Mouse (Mus musculus): ENCODE data around the gene Agtpbp1. TPM values are rescaled to one million over a fixed set of nuclear protein-coding genes. Genes with fewer than 3 reads are reported as not detected.
"Not testable (repeated sequence)": the region's sequence is repeated elsewhere in the genome, so short reads cannot be mapped to it uniquely, and the experiment has no call there.

Gene Agtpbp1
- polyA plus RNA-seq, 1 experiment = 19.2 TPM

DNA sequence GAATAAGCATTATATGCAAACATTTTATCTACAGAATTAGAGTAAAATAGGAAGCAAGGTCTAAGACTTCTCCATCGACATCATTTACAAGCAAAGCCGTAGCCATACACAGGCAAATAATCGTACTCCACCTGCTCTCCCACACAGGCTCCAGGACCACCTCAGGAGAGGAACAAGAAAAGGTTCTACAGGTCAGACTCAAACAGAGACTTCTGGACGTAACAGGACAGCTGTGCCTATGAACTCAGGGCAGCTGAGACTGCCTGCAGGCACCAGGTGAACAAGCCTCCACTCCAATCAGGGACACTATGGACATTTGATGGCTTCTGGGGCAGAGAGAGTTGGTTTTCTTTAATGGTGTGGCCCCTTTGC is 103.6 kb downstream of the Agtpbp1 start:
- no peak for DNase-seq (ENCODE audit: low spot score)

DNA sequence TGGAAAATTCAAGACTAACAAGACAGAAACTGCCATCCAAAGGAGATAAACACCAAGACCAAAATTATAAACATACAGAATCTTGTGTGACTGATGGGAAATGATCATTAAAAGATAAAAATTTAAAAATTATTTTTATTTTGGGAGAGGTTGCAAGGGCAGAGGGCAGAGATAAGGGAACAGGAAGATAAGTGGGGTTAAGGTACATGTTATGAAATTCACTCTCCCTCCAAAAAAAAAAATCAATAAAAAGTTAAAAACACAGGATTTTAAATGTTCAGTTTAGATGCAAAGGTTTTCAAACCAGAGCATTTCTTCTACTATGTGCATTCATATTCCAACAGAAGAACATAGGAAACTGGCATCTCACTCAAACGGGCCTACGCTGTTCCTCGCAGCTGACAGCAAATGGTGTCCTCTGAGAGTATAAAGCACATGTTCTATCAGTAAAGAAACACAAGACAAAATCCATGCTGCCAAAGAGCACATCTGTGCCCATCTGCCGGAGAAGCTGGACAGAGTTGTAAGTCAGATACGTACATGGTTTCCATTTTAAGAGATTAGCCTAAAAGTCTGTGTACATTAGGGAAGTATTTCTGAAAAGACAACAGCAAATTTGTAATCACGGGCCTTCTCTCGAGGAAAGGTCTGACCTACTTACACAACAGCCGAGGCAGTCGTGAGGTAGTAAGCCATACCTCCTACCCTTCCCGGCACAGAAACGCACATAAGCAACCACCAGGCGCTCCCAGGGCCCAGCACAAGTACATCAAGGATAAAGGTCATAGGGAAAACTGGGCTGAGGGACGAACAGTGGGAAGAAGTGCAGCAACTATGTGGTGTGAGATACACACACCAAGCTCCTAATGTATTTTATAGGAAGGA is 104.2 kb downstream of the Agtpbp1 start:
- DNase-seq (ENCODE audit: low spot score) = no peak

DNA sequence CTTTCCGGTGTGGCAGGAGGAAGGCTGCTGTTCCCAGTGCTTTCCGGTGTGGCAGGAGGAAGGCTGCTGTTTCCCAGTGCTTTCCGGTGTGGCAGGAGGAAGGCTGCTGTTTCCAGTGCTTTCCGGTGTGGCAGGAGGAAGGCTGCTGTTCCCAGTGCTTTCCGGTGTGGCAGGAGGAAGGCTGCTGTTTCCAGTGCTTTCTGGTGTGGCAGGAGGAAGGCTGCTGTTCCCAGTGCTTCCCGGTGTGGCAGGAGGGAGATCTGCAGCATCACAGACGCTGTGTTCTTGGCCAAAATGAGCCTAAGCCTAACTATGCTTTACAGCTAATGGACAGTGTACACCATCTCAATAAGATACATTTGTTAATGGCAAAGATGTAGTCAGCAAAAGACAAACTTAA is 107.1 kb downstream of the Agtpbp1 start:
- DNase-seq (ENCODE audit: low spot score) = not testable (repeated sequence)

DNA sequence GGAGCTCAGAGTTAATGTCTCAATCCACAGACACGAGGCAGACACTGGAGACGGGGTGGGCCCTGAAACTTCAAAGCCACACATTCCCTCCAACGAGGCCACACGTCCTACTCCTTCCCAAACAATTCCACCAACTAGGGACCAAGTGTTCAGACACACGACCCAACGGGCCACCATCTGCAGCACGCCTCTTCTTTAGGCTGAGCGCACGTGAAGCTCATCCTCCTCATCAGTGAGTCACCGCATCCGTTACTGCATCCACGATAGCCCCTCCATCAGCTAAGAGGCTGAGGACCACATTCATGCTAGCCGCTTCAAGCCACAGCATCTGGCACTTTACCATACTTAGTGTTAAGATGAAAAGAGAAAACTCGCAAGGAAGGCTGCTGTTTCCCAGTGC is 107.6 kb downstream of the Agtpbp1 start:
- no peak for DNase-seq (ENCODE audit: low spot score)

DNA sequence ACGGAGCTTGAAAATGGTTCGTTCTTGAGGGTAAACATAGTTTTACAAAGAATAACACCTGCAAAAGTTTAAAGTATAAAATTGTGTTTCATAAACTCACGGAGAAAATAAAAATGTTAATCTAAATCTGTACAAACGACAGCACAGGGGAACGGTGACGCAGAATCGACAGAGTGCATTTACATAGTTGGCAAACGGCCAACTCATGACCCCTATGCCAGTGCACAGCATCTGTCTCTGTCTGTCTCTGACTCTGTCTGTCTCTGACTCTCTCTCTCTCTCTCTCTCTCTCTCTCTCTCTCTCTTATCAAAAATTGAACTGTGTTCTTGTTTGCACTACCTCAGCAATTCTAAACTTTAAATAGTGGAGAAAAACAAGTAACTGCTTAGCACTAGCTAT is 110.1 kb downstream of the Agtpbp1 start:
- no peak for DNase-seq (ENCODE audit: low spot score)

DNA sequence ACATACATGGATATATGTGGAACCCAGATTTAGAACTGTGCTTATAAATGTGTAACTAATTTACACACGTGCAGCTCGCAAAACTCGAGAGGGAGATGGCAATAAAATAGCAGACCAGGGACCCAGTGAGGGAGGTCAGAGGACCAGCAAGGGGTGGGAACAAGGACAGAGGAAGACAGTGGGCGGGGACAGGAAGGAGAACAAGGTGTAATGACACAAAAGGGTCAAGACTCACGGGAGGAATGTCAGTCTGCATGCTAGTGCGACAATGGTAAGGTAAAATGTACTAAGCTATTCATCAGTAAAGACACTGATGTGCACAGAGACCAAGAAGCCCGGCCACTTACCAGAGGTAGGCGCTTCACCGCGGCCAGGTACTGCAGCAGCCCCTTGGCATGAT is 111.7 kb downstream of the Agtpbp1 start:
- no peak for DNase-seq (ENCODE audit: low spot score)

DNA sequence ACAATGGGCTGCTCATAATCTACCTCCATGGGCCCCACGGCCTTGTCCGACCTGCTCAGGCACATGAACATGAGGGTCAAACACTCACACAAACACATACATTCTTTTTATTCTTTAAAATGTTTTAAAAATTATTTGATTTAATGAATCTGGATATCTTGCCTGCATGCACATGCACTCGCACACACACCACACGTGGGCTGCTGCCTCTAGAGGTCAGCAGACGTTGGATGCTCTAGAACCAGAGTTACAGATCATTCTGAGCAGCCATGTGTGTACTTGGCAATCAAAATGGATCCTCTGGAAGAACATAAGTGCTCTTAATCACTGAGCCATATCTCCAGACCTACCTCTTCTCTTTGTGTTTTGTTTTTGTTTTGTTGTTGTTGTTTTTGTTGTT is 112.8 kb downstream of the Agtpbp1 start:
- no peak for DNase-seq (ENCODE audit: low spot score)

DNA sequence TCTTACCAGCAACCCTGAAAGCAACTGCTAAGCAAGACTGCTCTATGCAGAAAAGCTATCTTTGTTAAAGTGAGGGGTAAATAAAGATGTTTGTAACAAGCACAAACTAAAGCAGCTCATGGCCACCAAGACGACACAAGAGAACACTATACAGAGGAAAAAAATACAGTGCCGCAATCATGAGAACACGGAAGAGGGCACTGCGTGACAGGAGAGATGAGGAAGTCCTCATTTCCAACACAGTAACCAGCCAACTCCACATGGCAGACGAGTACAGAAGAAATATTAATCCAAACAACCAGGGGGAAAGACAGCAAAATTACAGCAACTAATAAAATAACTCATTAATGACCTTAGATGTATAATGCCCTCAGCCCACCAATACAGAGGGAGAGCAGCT is 115.3 kb downstream of the Agtpbp1 start:
- no peak for DNase-seq (ENCODE audit: low spot score)

DNA sequence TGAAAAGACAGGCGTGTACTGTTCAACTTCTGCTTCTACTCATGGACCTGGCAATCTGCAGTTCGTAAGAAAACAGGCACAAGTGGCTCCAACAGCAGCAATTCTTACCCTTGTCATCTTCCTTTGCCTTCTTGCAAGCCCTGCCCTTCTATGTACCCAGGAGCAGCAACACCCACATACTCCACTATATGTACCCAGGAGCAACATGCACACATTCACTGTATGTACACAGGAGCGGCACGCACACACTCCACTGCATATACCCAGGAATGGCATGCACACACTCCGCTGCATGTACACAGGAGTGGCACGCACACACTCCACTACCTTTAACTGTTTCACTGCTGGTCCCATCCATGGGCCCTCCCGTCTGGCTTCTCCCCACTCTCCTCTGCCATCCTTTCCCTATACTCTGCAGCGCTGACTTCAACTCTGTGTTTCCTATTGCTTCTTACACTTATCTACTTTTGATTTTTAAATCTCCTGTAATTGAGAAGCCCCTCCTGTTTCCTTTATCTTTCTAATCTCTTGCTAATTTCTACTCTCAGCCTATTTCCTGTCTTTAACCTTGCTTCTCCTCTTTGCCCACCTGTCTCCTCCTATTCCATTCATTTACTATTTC is 116.7 kb downstream of the Agtpbp1 start:
- DNase-seq (ENCODE audit: low spot score) = no peak

DNA sequence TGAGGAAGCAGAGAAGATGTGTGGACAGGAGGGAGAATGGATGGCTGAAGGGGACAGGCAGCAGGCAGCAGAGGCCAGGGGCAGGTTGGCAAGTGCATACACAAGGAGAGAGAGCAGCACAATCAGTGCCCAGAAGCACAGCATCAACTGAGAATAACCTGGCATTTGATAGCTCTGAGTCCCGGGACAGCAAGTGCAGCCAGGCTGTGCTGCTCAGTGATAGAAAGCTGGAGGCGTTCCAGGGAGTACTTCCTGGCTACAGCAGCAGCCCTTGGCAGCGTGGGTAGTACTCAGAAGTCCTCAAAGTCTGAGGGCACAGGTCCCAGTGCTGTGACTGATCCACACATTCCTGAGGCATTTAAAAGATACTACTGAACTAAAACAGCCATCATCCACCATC is 117.4 kb downstream of the Agtpbp1 start:
- no peak for DNase-seq (ENCODE audit: low spot score)

DNA sequence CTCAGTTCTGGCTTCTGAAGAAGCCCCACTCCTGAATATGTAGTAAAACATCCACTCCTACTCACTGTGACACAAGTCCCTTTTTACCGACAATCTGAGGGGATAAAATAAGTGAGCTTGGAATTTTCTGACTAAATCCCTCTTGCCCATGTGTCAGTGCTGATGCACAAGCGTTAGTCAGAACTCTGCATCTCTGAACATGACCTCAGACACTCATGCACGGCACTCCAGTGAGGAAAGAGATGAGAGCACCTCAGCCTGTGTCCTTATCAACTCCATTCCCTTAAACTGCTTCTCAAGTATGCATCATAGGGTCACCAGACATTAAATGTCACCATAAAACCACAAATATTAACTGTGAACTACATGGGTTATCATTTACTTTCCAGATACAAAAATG is 124.1 kb downstream of the Agtpbp1 start:
- no peak for DNase-seq (ENCODE audit: low spot score)

DNA sequence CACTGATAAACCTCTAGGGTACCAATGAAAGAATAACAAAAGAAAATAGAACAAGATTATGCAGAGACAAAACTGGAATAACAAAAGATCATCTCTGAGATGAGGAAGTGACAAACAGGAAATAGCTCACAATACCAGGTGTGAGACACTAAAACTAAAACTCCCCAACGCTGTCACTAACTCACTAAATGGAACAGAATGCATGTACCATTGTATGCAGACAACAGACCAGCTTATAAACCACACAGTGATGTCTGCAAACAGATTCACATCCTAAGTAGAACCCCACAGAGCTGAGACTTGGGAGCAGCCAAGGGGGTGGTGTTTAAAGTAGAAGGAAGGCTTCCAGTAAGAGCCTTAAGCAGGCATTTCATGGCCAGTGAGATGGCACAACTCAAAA is 128.8 kb downstream of the Agtpbp1 start:
- DNase-seq (ENCODE audit: low spot score) = no peak

DNA sequence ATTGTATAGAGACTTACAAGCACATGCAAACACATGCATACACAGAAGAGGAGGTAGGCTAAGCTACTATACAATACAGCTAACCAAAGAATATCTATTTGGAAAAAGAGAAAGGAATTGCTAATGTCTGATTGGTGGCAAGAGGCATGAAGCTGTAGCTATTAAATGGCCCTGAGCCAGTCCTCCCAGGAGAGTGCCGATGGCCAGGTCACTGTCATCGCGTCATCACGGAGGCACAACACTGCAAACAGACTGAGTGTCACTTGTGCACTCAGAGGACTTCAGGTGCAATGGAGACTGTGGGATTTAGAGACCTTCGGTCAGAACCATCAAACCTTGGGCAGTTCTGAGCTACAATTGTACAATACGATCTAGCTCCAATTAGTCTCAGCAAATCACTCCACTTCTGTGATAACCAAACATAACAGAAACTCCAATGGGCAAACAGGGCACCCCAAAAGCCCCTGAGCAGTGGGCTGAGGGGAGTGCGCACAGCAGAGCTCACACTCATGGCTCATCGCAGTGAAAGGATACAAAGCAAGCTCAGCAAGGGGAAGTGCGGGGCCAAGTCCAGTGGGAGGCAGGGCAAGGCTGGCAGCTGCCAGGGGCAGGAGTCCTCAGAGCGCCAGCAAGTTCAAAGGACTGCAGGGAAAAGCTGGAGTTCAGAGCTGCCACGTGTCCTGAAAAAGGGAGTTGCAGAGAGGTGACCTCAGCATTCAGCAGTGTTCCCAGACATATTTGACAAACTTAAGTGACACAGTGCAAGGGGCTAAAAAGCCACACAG is 130.8 kb downstream of the Agtpbp1 start:
- DNase-seq (ENCODE audit: low spot score) = no peak

DNA sequence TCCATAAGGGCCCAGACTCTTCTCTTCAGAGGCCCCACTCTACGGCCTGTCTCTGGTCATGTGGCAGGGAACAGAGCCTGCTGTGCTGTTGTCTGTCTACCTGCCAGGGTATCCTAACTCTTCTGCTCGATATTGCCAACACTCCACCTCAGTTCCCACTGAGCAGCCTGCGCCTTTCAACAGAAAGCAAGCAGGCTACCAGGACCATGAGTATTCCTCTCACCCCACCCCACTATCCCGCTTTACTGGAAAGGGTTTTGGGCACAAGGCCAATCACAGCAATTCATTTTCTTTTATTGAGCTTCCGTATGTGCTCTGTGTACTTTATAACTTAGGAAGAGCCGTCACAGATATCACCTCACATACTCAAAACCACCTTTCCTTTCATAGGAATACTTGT is 131.4 kb downstream of the Agtpbp1 start:
- DNase-seq (ENCODE audit: low spot score) = no peak

DNA sequence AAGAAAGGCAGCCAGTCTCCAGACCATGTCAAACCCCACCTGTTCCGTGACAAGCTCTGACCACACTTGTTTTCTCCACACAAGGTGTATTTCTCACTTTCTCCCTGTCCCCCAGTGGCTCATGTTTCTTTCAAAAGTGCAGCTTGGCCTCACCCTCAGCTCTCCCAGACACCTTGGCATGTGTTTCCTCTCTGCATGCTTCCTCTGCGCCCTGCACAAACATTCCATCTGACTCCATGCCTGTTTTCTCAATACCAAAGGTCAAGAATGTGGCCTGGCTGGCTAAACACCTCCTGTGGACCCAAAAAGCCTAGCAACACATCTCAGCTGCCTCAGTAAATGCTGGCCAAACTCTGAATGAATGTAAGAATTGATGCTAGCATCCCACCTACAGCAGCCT is 132.0 kb downstream of the Agtpbp1 start:
- DNase-seq (ENCODE audit: low spot score) = no peak

DNA sequence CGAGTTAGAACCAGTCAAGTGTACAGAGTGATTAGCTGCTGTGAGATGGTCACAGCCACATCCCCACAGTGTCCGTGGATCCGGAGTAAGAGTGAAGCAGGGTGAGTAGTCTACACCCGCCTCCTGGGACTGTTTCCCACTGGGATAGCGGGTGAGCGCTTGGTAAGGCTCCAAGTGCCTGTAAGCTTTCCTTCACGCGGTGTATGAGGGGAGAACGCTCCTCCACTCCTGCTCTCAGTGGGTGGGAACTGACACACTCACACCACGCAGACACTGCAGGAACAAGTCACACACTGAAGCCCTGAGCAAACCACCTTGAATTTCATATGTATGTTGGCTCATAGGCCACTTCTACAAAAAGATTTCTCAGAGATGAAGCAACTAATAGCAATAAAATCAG is 134.2 kb downstream of the Agtpbp1 start:
- no peak for DNase-seq (ENCODE audit: low spot score)

DNA sequence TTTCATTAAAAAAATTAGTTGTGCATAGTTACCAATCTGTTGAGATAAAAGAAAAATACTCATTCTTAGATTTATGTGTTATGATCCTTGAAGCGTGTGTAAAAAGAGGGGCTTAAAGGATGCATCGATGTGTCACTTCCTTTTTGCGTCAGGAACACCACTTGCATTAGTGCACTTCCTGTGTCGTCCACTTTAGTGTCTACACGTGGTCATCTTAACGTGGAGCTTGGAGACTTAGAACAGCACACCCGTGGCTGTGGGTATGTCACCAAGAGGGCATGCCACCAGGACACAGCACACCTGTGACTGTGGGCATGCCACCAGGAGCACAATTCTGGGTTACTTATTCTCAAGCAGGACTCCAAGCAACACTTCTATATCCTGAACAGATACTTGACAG is 137.9 kb downstream of the Agtpbp1 start:
- no peak for DNase-seq (ENCODE audit: low spot score)

DNA sequence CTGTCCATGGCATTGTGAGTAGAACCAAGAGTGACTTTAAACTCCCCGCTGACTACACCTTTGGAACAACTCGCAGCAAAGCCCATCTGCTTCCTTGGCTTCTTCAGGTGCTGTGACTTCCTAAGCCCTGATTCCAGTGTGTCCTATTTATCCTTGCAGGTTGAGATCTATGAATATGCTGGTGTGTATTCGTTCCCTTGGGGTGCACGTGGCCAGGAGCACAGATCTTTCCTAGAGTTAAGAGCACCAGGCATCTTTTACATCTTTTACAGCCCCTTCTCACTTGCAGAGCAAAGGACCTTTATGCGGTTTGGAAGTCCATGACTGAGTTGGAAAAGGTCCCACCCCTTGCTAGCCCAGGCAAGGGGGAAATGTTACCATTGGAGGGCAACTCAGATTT is 139.8 kb downstream of the Agtpbp1 start:
- no peak for DNase-seq (ENCODE audit: low spot score)

DNA sequence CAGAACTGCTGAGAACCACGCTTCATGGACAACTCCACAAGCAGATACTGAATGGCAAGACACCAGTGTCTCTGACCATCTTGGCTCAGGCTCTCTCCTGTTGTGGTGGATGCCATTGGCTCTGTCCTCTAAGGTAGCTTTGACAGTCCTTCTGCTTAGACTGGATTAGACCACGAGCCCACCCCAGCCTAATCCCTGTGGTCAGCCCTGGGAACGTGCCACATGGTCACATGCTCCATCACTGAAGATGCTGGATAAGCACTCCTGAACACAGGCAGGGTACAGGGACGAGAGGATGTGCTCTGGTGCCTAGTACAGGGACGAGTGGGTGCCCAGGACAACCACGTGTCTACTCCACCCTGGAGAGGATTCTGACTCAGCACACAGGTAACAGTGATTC is 140.7 kb downstream of the Agtpbp1 start:
- DNase-seq (ENCODE audit: low spot score) = no peak

DNA sequence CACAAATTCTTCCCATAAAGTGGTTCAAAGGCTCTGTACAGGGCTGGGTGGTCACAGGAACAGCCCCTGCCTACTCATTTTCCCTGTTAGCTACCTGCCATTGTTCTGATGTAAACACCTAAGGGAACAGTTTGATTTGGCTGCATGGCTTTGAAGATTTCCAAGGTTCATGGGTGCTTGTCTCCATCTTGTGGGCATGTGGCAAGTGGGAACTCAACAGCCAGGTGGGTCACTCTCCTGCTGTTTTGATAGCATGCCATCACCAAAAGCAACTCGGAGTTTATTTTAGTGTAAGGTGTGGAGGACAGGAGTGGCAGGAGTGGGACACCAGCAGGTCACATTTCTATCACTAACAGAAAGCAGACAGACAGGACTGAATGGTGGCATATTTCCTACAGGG is 145.3 kb downstream of the Agtpbp1 start:
- DNase-seq (ENCODE audit: low spot score) = no peak

DNA sequence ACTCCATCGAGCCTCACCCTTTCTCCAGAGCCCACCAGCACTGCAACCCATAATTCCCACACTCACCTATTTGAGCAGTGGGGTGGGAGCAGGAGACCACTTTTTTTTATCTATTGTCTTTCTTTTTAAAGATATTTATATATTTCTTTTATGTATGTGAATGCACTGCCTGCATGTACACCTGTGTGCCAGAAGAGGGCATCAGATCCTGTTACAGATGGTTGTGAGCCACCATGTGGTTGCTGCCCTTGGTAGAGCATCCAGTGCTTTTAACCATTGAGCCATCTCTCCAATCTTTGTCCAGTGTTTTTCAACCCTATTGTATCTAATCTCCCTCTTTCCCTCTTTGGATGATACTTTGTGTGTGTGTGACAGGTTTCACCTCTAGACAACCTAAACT is 150.5 kb downstream of the Agtpbp1 start:
- DNase-seq (ENCODE audit: low spot score) = no peak

DNA sequence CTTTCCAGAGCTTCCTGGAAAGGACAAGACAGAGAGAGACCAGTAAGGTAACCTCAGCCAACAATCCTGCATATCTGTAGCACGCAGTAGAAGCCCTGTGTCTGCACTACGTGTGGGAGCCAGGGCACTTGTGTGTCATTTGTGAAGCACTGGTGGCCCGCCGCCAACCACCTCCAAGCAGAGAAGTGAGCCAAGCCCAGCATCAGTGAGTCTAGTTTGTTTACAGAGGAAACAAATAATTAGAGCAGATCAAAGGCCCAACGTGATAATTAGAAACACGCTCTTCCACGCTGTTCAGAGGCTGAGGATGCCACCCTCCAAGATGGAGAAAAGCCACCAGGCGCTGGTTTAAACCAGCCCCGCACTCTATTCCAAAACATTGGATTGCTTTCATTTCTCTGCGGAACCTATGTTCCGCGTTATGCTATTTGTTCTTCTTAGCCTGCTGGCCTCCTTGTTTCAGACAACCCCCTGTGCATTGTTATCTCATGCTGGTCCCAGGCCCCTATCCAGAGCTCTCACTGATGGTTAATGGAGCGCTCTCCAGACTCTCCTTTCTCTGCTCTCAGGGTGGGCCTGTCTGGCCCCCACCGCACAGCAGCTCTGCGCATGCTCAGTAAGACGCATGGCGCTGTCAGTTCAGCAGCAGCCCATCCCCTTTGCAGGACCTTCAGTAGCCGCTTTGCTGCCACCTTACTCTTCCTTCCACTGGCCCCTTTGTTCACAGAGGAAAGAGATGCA is 153.7 kb downstream of the Agtpbp1 start:
- no peak for DNase-seq (ENCODE audit: low spot score)
